Mouse (Mus musculus): ENCODE data around the gene Hoxb6. TPM values are rescaled to one million over a fixed set of nuclear protein-coding genes. Genes with fewer than 3 reads are reported as not detected.
A peak's percentile ranks its signal among the peaks of the same experiment; 100 is the strongest.

Gene Hoxb6
- polyA plus RNA-seq, 1 experiment from 2014 or later: not detected

DNA sequence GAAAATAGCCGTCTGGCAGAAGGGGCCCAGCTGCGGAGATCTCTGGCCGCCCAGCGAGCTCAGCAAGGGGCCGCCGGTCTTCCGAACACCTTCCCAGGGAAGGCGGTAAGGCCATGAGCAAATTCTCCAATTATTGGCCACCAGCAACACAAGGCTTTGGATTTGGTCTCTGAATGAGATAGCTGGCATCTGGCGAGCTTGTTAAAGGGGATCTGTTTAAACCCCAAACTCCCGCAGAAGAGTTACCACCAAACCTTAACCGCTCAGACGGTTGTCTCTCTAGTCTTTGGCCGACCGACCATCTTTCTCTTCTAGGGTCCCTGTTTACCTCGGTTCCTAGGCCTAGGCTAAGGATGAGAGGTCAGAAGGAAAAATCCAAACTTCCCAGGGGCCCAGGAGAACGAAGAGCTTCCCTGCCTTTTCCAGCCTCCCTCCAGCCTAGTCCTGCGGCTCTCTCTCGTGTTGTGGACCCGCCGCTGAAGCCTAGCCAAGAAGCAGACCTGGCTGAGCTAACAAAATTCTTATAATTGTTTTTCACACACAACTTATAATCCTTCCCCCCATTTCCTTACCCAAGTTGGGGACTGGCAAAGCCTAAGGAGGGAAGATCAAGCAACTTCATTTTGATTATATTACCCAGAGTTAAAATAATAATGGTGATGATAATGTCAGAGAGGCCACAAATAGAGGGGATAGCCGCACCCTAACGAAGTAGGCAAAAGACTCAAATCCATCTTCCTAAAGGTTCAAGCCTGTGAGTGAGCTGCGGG lies 10.3 kb downstream of the Hoxb6 start:
- Histone ChIP-seq H3K36me3 (replicated peaks) (no peaks in the 10 kb centered on the region), H3K4me3 (no peak overlapping the region)
- WGBS: 3% methylated on average over 23 of the region's 23 CpGs

DNA sequence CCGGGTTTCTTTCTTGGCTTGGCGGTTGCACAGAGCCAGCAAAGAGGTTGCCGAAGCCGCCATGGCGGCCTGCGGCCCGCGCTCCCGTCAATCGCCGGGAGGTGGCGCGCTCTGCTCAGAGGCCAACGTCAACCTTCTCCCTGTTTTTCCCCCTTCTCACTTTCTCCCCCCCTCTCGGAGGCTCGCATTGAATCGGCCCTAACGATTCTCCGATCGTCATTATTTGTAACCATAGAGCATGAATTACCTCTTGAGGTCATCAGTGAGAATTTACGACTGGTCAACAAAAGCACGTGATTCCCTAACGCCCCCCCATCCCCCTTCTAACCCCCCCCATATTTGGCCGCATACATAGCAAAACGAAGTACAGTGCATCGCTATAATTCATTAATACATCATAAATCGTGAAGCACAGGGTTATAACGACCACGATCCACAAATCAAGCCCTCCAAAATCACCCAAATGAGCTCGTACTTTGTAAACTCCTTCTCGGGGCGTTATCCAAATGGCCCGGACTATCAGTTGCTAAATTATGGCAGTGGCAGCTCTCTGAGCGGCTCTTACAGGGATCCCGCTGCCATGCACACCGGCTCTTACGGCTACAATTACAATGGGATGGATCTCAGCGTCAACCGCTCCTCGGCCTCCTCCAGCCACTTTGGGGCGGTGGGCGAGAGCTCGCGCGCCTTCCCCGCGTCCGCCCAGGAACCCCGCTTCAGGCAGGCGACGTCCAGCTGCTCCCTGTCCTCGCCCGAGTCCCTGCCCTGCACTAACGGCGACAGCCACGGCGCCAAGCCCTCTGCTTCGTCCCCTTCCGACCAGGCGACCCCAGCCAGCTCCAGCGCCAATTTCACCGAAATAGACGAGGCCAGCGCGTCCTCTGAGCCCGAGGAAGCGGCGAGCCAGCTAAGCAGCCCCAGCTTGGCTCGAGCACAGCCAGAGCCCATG lies 11.1 kb downstream of the Hoxb6 start, which contains the start of gene Hoxb5:
Gene Hoxb5 (plus strand): TSS at position 186 of the 949 bp plus-strand sequence.
- Histone ChIP-seq H3K27ac (no peak within 1 kb of the TSS), H3K4me1 (peaks cover 24% of the 10 kb centered on the region), H3K9me3 (no peaks in the 10 kb centered on the region), H3K27me3 (ENCODE audit: poor library complexity, severe bottlenecking) (peaks cover 100% of the 10 kb centered on the region), H3K36me3 (replicated peaks) (no peaks in the 10 kb centered on the region), H3K4me3 (0 out of 2 replicates have a peak within 1 kb of the TSS, but pooled peaks have one; percentile 1)
- DNase-seq (ENCODE audit: extremely low spot score, low spot score): peak; percentile 78
- under 1% methylated on average over 69 of the region's 69 CpGs for WGBS

More for the DNA sequence above, 10.3 kb downstream of the Hoxb6 start:
- DNase-seq (ENCODE audit: extremely low spot score, low spot score): no peak
- Histone ChIP-seq H3K27ac (no peak overlapping the region), H3K27me3 (ENCODE audit: poor library complexity, severe bottlenecking) (peaks cover 100% of the 10 kb centered on the region), H3K4me1 (peaks cover 24% of the 10 kb centered on the region), H3K9me3 (no peaks in the 10 kb centered on the region)

GRCm38 (mm10) chr11:96304381-96305195 lies 12.3 kb downstream of the Hoxb6 start:
- Histone ChIP-seq H3K27me3 (ENCODE audit: poor library complexity, severe bottlenecking) (peaks cover 100% of the 10 kb centered on the region), H3K27ac (no peak overlapping the region), H3K36me3 (replicated peaks) (no peaks in the 10 kb centered on the region), H3K4me3 (no peak overlapping the region), H3K9me3 (no peaks in the 10 kb centered on the region), H3K4me1 (peaks cover 16% of the 10 kb centered on the region)
- no peak for DNase-seq (ENCODE audit: extremely low spot score, low spot score)
- WGBS: under 1% methylated on average over 38 of the region's 38 CpGs

DNA sequence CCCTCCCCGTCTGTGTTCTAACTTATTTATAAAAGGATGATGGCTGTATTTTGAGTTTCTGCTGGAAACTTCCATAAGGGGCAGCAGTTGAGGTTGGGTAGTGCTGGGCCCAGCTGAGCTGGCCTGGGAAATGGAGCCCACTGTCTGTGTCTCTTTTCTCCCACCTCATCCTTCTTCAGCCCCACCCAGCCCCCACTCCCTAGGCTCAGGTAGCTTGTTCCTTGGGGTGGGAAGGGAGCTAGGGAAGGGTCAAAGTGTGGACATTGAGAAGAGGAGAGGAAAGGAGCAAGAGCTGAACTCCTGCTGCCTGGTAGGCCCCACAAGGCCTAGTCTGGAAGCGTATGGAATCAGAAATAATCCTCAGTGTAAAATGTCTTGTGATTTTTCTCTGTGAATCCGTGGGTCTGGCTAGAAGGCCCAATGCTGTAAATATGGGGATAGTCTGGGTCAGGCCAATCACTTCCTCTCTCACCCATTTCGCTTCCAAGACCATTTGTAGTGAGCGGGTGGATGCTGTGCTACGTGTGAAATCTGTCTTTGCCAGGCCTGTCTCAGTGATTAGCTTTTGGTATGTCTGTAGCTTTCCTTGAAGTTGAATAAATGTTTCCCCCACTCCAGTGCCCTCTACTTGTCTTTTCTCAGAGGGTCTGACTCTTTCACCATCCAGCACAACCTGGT lies 13.4 kb downstream of the Hoxb6 start:
- H3K36me3 ChIP-seq (replicated peaks): no peaks in the 10 kb centered on the region
- 10% methylated on average over 6 of the region's 6 CpGs for WGBS
- H3K4me1 ChIP-seq: peaks cover 12% of the 10 kb centered on the region
- no peak for DNase-seq (ENCODE audit: extremely low spot score, low spot score)
- H3K9me3 ChIP-seq: no peaks in the 10 kb centered on the region
- H3K27me3 ChIP-seq (ENCODE audit: poor library complexity, severe bottlenecking): peaks cover 100% of the 10 kb centered on the region
- no peak overlapping the region for H3K4me3 ChIP-seq
- H3K27ac ChIP-seq: no peak overlapping the region

DNA sequence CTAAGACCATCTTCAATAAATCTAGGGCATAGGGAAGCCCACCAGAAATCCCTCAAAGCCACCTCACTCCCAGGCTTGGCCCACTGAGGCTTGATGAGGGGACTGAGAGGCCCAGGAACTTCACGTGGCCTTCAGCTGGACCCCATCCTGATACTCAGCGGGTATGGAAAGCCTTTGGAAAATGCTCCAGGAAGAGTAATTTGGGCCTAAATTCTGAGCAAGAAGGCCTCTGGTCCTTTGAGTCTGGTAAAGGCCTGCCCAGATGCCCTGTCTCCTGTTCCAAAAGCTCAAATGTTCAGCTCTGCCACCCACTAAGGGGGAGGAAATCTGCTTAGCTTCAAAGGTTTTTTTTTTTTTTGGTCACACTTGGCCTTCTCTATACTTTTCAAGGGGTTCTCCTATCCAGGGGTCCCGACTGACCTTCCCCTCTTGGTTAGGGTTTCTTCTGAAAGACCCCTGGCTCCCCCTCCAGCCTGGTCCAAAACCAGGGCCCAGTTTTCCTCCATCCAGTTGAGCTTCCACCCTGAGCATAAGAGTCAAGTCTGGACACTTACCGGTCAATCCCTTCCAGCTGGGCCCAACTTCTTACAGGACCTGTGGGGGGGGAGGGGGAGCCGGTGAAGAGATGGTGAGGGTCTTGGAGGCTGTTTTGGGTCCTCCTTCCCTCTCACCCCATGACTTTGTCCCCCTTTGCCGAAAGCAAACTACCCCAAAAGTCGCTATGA lies 14.1 kb downstream of the Hoxb6 start:
- peaks cover 10% of the 10 kb centered on the region for H3K4me1 ChIP-seq
- 3% methylated on average over 7 of the region's 7 CpGs for WGBS
- no peaks in the 10 kb centered on the region for H3K36me3 ChIP-seq (replicated peaks)
- no peak for DNase-seq (ENCODE audit: extremely low spot score, low spot score)
- no peak overlapping the region for H3K27ac ChIP-seq
- H3K27me3 ChIP-seq (ENCODE audit: poor library complexity, severe bottlenecking): peaks cover 100% of the 10 kb centered on the region
- H3K9me3 ChIP-seq: no peaks in the 10 kb centered on the region
- no peak overlapping the region for H3K4me3 ChIP-seq

GRCm38 (mm10) chr11:96306908-96307269 lies 14.6 kb downstream of the Hoxb6 start:
- 5% methylated on average over 13 of the region's 13 CpGs for WGBS
- H3K27ac ChIP-seq: no peak overlapping the region
- H3K27me3 ChIP-seq (ENCODE audit: poor library complexity, severe bottlenecking): peaks cover 100% of the 10 kb centered on the region
- no peak overlapping the region for H3K4me3 ChIP-seq
- no peaks in the 10 kb centered on the region for H3K9me3 ChIP-seq
- DNase-seq (ENCODE audit: extremely low spot score, low spot score): no peak
- H3K36me3 ChIP-seq (replicated peaks): no peaks in the 10 kb centered on the region
- peaks cover 15% of the 10 kb centered on the region for H3K4me1 ChIP-seq

GRCm38 (mm10) chr11:96308763-96309162 lies 16.5 kb downstream of the Hoxb6 start:
- Histone ChIP-seq H3K4me1 (peaks cover 12% of the 10 kb centered on the region), H3K36me3 (replicated peaks) (no peaks in the 10 kb centered on the region), H3K27me3 (ENCODE audit: poor library complexity, severe bottlenecking) (peaks cover 100% of the 10 kb centered on the region), H3K9me3 (no peaks in the 10 kb centered on the region), H3K27ac (no peak overlapping the region), H3K4me3 (no peak overlapping the region)
- DNase-seq (ENCODE audit: extremely low spot score, low spot score): no peak
- WGBS: 11% methylated on average over 4 of the region's 4 CpGs

DNA sequence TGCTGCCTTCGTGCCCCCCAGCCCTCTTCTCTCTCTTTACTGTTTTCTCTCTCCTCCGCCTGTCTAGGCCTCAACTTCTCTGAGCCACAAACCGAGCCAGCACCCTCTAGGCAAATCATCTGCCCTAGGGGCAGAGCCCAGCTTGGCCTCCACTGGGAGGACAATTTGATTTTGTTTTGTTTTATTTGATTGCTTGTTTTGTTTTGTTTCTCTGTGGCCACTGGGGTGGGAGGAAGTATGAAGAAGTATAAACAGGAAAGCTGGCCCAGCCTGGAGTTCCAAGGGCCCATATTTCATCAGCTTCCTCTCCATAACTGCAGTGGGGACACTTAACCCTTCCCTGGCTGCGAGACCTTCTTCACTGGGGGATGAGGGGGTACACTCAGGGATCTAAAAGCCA lies 17.0 kb downstream of the Hoxb6 start:
- H3K36me3 ChIP-seq (replicated peaks): no peaks in the 10 kb centered on the region
- H3K27ac ChIP-seq: no peak overlapping the region
- DNase-seq (ENCODE audit: extremely low spot score, low spot score): no peak
- H3K4me3 ChIP-seq: no peak overlapping the region
- 8% methylated on average over 4 of the region's 4 CpGs for WGBS
- H3K9me3 ChIP-seq: no peaks in the 10 kb centered on the region
- H3K27me3 ChIP-seq (ENCODE audit: poor library complexity, severe bottlenecking): peaks cover 100% of the 10 kb centered on the region
- H3K4me1 ChIP-seq: peaks cover 10% of the 10 kb centered on the region

GRCm38 (mm10) chr11:96310183-96310938 lies 18.1 kb downstream of the Hoxb6 start:
- H3K27me3 ChIP-seq (ENCODE audit: poor library complexity, severe bottlenecking): peaks cover 100% of the 10 kb centered on the region
- H3K4me3 ChIP-seq: no peak overlapping the region
- WGBS: 3% methylated on average over 20 of the region's 20 CpGs
- DNase-seq (ENCODE audit: extremely low spot score, low spot score): no peak
- no peaks in the 10 kb centered on the region for H3K9me3 ChIP-seq
- peaks cover 10% of the 10 kb centered on the region for H3K4me1 ChIP-seq
- H3K36me3 ChIP-seq (replicated peaks): no peaks in the 10 kb centered on the region
- H3K27ac ChIP-seq: no peak overlapping the region

- Histone ChIP-seq H3K36me3 (replicated peaks) (no peaks in the 10 kb centered on the region), H3K9me3 (no peaks in the 10 kb centered on the region), H3K27ac (no peak overlapping the region), H3K27me3 (ENCODE audit: poor library complexity, severe bottlenecking) (peaks cover 100% of the 10 kb centered on the region), H3K4me3 (peak overlapping the region; percentile 22; the same call in 1 of the 2 replicates), H3K4me1 (peaks cover 10% of the 10 kb centered on the region)
- WGBS: 6% methylated on average over 6 of the region's 6 CpGs
- DNase-seq (ENCODE audit: extremely low spot score, low spot score): no peak
These were observed 18.8 kb downstream of the Hoxb6 start for GRCm38 (mm10) chr11:96311097-96311496.
